Mouse (Mus musculus) heart, adult 2 months (tissue): ENCODE results near the gene Gm39566. TPM values are rescaled to one million over a fixed set of nuclear protein-coding genes. Genes with fewer than 3 reads are reported as not detected.
A peak's percentile ranks its signal among the peaks of the same experiment; 100 is the strongest.

Experiments used
- DNase-seq, 2 experiments: peaks; one replicate each; pipeline ENCODE4 v3.0.0; 2021
- H3K27ac ChIP-seq: fragments of 200-600 bp; 2 replicates; pipeline ENCODE4 v1.8.1; 2022
- H3K27me3 ChIP-seq: fragments of 200-500 bp; 2 replicates; pipeline ENCODE4 v1.6.1; 2012; ENCODE audit warnings: mild to moderate bottlenecking, low read length, inconsistent platforms, mixed read lengths; ENCODE audit not compliant: control insufficient read depth, insufficient read depth
- H3K36me3 ChIP-seq: fragments of 200-500 bp; 2 replicates; pipeline ENCODE4 v1.6.1; 2012; ENCODE audit warnings: low read length, inconsistent platforms; ENCODE audit not compliant: control insufficient read depth, insufficient read depth
- H3K4me1 ChIP-seq: fragments of 200-500 bp; 2 replicates; pipeline ENCODE4 v1.6.1; 2011; ENCODE audit warnings: low read length; ENCODE audit not compliant: control insufficient read depth, insufficient read depth
- H3K4me3 ChIP-seq: fragments of 200-600 bp; 2 replicates; pipeline ENCODE4 v1.8.1; 2022
- H3K79me2 ChIP-seq: fragments of 200-500 bp; replicated peaks from 2 replicates; pipeline ENCODE4 v1.6.1; 2012; ENCODE audit warnings: mild to moderate bottlenecking, inconsistent platforms, low read length, moderate library complexity, mixed read lengths; ENCODE audit not compliant: control insufficient read depth, insufficient read depth
- H3K9ac ChIP-seq: fragments of 200-500 bp; 2 replicates; pipeline ENCODE4 v1.6.1; 2012; ENCODE audit warnings: low read depth, mild to moderate bottlenecking, control low read depth, inconsistent platforms, low read length, mixed read lengths
- CTCF ChIP-seq: fragments of 200-600 bp; IDR thresholded peaks from 2 replicates; pipeline ENCODE4 v1.8.1; 2022; ENCODE audit warnings: antibody characterized with exemption, mild to moderate bottlenecking, moderate library complexity
- EP300 ChIP-seq: fragments of 200-500 bp; IDR thresholded peaks from 2 replicates; pipeline ENCODE4 v1.6.1; 2011; ENCODE audit warnings: low read depth, low read length, control low read depth; ENCODE audit not compliant: insufficient read depth
- POLR2A ChIP-seq: fragments of 200-500 bp; IDR thresholded peaks from 2 replicates; pipeline ENCODE4 v1.6.1; 2011; ENCODE audit warnings: mild to moderate bottlenecking, low read depth, low read length, control low read depth; ENCODE audit not compliant: insufficient read depth
- WGBS: fragments of 180-500 bp; shearing (Covaris S2); methylation state at CpG from one replicate; pipeline ENCODE4 v1.1.7; 2018; 5-methylcytosine and 5-hydroxymethylcytosine counted together
- intact Hi-C: fragments of 180-260 bp; cut with DNase I; formaldehyde crosslinking; loops from one replicate; pipeline ENCODE4 v1.15.1; 2025
- polyA plus RNA-seq: library from polyadenylated mRNA; depleted of rRNA; stranded (reverse); fragments of >200 nt; gene quantifications from 2 replicates; pipeline ENCODE4 v1.2.3, GENCODE M21; 2012
- total RNA-seq, 2 experiments: library from RNA; stranded (reverse); gene quantifications; 2 replicates each; pipeline ENCODE4 v1.2.3; 2021

Gene Gm39566
- total and polyA plus RNA-seq, 3 experiments = 0.02 TPM; not detected in 2

DNA sequence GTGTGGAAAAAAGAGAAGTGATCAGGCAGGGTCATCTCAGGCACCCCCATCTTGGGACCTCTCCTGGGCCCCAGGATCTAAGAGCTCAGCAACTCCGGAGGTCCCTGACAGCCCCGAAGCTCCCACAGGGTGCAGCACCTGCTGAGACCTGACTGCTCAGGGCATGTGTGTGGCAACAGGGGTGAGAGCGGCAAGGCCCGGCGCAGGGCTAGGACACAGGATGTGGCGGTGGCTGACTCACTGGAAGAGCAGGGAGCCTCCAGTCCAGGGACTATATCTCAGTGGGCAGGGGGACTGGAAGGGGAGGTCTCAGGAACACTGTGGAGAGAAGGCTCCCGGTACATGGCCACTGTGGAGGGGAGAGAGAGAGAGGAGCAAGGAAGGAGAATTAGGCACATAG, 17.2 kb downstream of the Gm39566 start:
- DNase-seq = no peak

GRCm38 (mm10) chr11:69795983-69796435, 19.1 kb downstream of the Gm39566 start:
- intact Hi-C loops = no loop called here
- H3K4me3 ChIP-seq = peak overlapping the region; percentile 89
- TF ChIP-seq POLR2A = no peak
- no peak for TF ChIP-seq CTCF
- no peak for TF ChIP-seq EP300
- H3K27me3 ChIP-seq = no peaks in the 10 kb centered on the region
- WGBS = 4% methylated on average over 13 of the region's 13 CpGs
- 0 out of 2 replicates have a peak, but pooled peaks cover 1% of the 10 kb centered on the region for H3K4me1 ChIP-seq
- H3K27ac ChIP-seq = peak overlapping the region; percentile 95
- H3K36me3 ChIP-seq = no peaks in the 10 kb centered on the region
- no peak for DNase-seq
- H3K79me2 ChIP-seq = no peaks in the 10 kb centered on the region
- no peak overlapping the region for H3K9ac ChIP-seq

More for the DNA sequence above, 17.2 kb downstream of the Gm39566 start:
- H3K27me3 ChIP-seq = no peaks in the 10 kb centered on the region
- WGBS = 81% methylated on average over 7 of the region's 7 CpGs
- H3K27ac ChIP-seq = no peak overlapping the region
- H3K79me2 ChIP-seq = no peaks in the 10 kb centered on the region
- 0 out of 2 replicates have a peak, but pooled peaks cover 1% of the 10 kb centered on the region for H3K4me1 ChIP-seq
- no peak overlapping the region for H3K9ac ChIP-seq
- H3K36me3 ChIP-seq = no peaks in the 10 kb centered on the region
- intact Hi-C loops = no loop called here
- TF ChIP-seq EP300 (no peak), POLR2A (no peak), CTCF (no peak)
- H3K4me3 ChIP-seq = no peak overlapping the region

DNA sequence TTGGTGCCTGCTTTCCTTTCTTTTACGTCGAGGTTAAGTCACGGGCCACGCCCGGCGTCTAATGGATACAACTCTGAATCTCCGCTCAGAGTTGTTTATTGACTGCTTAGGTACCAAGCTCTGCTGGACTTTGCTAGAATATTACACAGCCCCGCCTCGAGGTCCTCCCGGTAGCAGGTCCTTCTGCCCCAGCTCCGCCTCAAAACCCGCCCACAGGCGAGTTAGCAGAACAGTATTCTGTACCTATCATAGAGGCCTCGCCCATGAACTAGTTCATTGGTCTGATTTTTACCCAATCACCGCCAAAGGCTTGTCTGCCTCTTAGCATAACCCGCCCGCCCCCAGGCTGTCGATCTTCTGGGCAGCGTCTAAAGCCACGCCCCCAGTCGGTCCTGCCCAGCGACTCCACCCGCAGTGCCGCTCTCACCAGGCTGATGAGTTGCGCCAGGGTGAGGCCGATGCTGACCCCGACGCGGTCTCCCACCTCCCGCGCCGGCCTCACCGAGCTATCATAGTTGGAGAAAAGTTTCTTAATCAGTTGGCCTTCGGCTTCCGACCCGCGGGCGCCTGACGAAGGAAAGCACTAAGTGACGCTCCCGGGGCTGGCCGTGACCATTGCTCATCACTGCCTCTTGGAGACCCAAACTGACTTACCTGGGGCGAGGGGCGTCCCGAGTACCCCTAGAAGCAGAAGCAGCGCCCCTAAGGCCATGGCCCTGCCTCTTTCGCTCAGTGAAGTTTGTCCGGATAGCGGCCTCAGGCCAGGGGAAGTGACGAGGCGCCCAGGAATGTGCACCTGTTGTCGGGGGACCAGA, 19.7 kb downstream of the Gm39566 start, which contains the start of gene Chrnb1:
TSS of gene Chrnb1 (minus strand) at position 776 of the 815 bp plus-strand sequence.
- 2% methylated on average over 52 of the region's 52 CpGs for WGBS
- Histone ChIP-seq H3K27me3 (no peaks in the 10 kb centered on the region), H3K79me2 (no peaks in the 10 kb centered on the region), H3K27ac (peak within 1 kb of the TSS; percentile 95), H3K9ac (peak within 1 kb of the TSS; percentile 63), H3K36me3 (no peaks in the 10 kb centered on the region), H3K4me1 (0 out of 2 replicates have a peak, but pooled peaks cover 1% of the 10 kb centered on the region), H3K4me3 (peak within 1 kb of the TSS; percentile 89)
- intact Hi-C loops = no loop called here
- DNase-seq = peak; percentile 92 to 97
- TF ChIP-seq CTCF (peak; percentile 28), EP300 (no peak), POLR2A (peak; percentile 93)

DNA sequence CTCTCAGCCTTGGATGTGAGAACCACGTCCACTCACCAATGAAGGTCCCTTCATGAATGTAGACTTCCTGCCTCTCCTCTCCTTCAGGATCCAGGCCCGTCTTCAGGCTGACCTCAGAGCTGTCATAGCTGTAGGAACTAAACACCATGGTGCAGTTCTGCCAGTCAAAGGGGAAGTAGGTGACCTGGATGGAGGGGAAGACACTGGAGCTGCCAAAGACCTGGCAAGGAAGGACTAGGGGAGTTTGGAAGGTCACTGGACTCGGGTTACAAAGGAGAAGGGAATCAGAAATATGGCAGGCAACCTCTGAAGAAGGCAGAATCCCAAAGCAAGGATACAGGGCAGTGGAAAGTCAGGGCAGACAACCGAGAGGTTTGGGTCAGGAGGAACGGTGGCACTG, 21.7 kb downstream of the Gm39566 start:
- TF ChIP-seq CTCF (no peak), EP300 (no peak), POLR2A (no peak)
- intact Hi-C loops = no loop called here
- Histone ChIP-seq H3K36me3 (no peaks in the 10 kb centered on the region), H3K27ac (no peak overlapping the region), H3K79me2 (no peaks in the 10 kb centered on the region), H3K4me1 (0 out of 2 replicates have a peak, but pooled peaks cover 1% of the 10 kb centered on the region), H3K9ac (no peak overlapping the region), H3K27me3 (no peaks in the 10 kb centered on the region), H3K4me3 (no peak overlapping the region)
- DNase-seq = no peak
- WGBS = 71% methylated on average over 5 of the region's 5 CpGs

GRCm38 (mm10) chr11:69791420-69791819, 23.7 kb downstream of the Gm39566 start:
- H3K36me3 ChIP-seq = no peaks in the 10 kb centered on the region
- no peaks in the 10 kb centered on the region for H3K27me3 ChIP-seq
- H3K79me2 ChIP-seq = no peaks in the 10 kb centered on the region
- no peak overlapping the region for H3K9ac ChIP-seq
- no peak overlapping the region for H3K4me3 ChIP-seq
- H3K27ac ChIP-seq = no peak overlapping the region
- H3K4me1 ChIP-seq = 0 out of 2 replicates have a peak, but pooled peaks cover 1% of the 10 kb centered on the region
- no peak for TF ChIP-seq CTCF
- TF ChIP-seq EP300 = no peak
- no peak for TF ChIP-seq POLR2A
- DNase-seq = no peak
- intact Hi-C loops = no loop called here
- WGBS = 53% methylated on average over 5 of the region's 5 CpGs

DNA sequence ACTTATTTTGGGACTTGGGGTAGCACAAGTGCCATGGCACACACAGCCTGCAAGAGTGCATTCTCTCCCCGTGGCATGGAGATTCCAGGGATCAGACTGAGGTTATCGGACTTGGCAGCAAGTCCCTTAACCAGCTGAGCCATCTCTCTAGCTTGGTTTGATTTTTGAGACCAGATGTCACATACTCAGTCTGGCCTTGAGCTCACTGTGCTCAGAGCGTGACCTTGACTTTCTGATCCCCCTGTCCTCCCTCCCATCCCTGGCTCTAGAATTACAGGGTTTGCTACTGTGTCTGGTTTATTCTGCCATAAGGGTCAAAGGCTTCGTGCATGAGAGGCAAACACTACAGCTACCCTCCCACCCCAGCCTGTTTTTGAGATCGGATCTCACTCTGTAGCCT, 25.7 kb downstream of the Gm39566 start:
- no peak overlapping the region for H3K9ac ChIP-seq
- no peaks in the 10 kb centered on the region for H3K27me3 ChIP-seq
- peaks cover 1% of the 10 kb centered on the region; the same call in 1 of the 2 replicates for H3K4me1 ChIP-seq
- DNase-seq = no peak
- TF ChIP-seq CTCF = no peak
- no peak for TF ChIP-seq EP300
- TF ChIP-seq POLR2A = no peak
- H3K36me3 ChIP-seq = no peaks in the 10 kb centered on the region
- H3K4me3 ChIP-seq = no peak overlapping the region
- intact Hi-C loops = no loop called here
- 61% methylated on average over 5 of the region's 5 CpGs for WGBS
- no peak overlapping the region for H3K27ac ChIP-seq
- no peaks in the 10 kb centered on the region for H3K79me2 ChIP-seq
